7 mouse cellular contexts compared by ENCODE assay signal in genomic region chr12:10537069-10537468, GRCm38 (mm10).
DNase-seq lines count a peak whose midpoint lies in the region; ATAC-seq and TF ChIP-seq lines count a peak whose summit lies in the region.

No protein-coding gene starts in this region.

- peak; percentile 3 for DNase-seq in G1E (ENCODE audit: low spot score)
- peak; percentile 76 for DNase-seq in adrenal gland, postnatal 14 days
- peak; percentile 46 to 79 for DNase-seq in layer of hippocampus, postnatal 25 days (ENCODE audit: extremely low spot score in 1 of 2, low spot score in 1 of 2)
- peak; percentile 80 for DNase-seq in mesoderm, embryonic 11.5 days (ENCODE audit: low read depth, low spot score)

- H3K4me3 ChIP-seq in G1E (ENCODE audit: low read depth, low read length) = no peak overlapping the region
- H3K4me3 ChIP-seq in forebrain, embryonic 12.5 days (replicated peaks) = no peak overlapping the region
- no peak overlapping the region for H3K4me3 ChIP-seq in hindbrain, embryonic 15.5 days
- H3K4me3 ChIP-seq in stomach, embryonic 14.5 days (ENCODE audit: low read depth, low read length) = no peak overlapping the region

- H3K9ac ChIP-seq in forebrain, embryonic 12.5 days = no peak overlapping the region
- no peak overlapping the region for H3K9ac ChIP-seq in hindbrain, embryonic 15.5 days
- H3K9ac ChIP-seq in stomach, embryonic 14.5 days (replicated peaks; ENCODE audit: low read depth, low read length) = no peak overlapping the region

- H3K4me2 ChIP-seq in forebrain, embryonic 12.5 days = no peak overlapping the region
- no peak overlapping the region for H3K4me2 ChIP-seq in hindbrain, embryonic 15.5 days
- H3K4me2 ChIP-seq in stomach, embryonic 14.5 days (replicated peaks; ENCODE audit: low read depth, low read length) = no peak overlapping the region

- 2% methylated on average over 4 of the region's 4 CpGs for WGBS in forebrain, embryonic 12.5 days
- WGBS in hindbrain, embryonic 15.5 days = 3% methylated on average over 4 of the region's 4 CpGs
- WGBS in stomach, embryonic 14.5 days = under 1% methylated on average over 4 of the region's 4 CpGs

- no peaks in the 10 kb centered on the region for H3K36me3 ChIP-seq in G1E (replicated peaks)
- no peaks in the 10 kb centered on the region for H3K36me3 ChIP-seq in forebrain, embryonic 12.5 days (replicated peaks)
- H3K36me3 ChIP-seq in hindbrain, embryonic 15.5 days = no peaks in the 10 kb centered on the region
- H3K36me3 ChIP-seq in stomach, embryonic 14.5 days (ENCODE audit: control insufficient read depth, insufficient read depth, low read length) = no peaks in the 10 kb centered on the region

- TF ChIP-seq CTCF in G1E (IDR thresholded peaks at IDR 0.05; ENCODE audit: low read depth, low read length) = peak; percentile 63

- no peak overlapping the region for H3K27ac ChIP-seq in forebrain, embryonic 12.5 days
- H3K27ac ChIP-seq in hindbrain, embryonic 15.5 days (replicated peaks) = no peak overlapping the region
- H3K27ac ChIP-seq in stomach, embryonic 14.5 days (ENCODE audit: low read length) = no peak overlapping the region

- H3K4me1 ChIP-seq in G1E (ENCODE audit: insufficient read depth, low read depth, low read length) = no peaks in the 10 kb centered on the region
- no peaks in the 10 kb centered on the region for H3K4me1 ChIP-seq in forebrain, embryonic 12.5 days
- no peaks in the 10 kb centered on the region for H3K4me1 ChIP-seq in hindbrain, embryonic 15.5 days (replicated peaks)
- no peaks in the 10 kb centered on the region for H3K4me1 ChIP-seq in stomach, embryonic 14.5 days (ENCODE audit: control insufficient read depth, insufficient read depth, low read length)

- H3K9me3 ChIP-seq in G1E (replicated peaks) = no peaks in the 10 kb centered on the region
- H3K9me3 ChIP-seq in forebrain, embryonic 12.5 days = no peaks in the 10 kb centered on the region
- no peaks in the 10 kb centered on the region for H3K9me3 ChIP-seq in hindbrain, embryonic 15.5 days
- no peaks in the 10 kb centered on the region for H3K9me3 ChIP-seq in stomach, embryonic 14.5 days (ENCODE audit: control insufficient read depth, low read depth, low read length)

- no peaks in the 10 kb centered on the region for H3K27me3 ChIP-seq in G1E (ENCODE audit: insufficient read depth, low read length)
- H3K27me3 ChIP-seq in forebrain, embryonic 12.5 days = no peaks in the 10 kb centered on the region
- no peaks in the 10 kb centered on the region for H3K27me3 ChIP-seq in hindbrain, embryonic 15.5 days
- no peaks in the 10 kb centered on the region for H3K27me3 ChIP-seq in stomach, embryonic 14.5 days (ENCODE audit: control insufficient read depth, insufficient read depth, low read length)

- no peak for ATAC-seq in G1E (ENCODE audit: extremely low read depth, insufficient number of reproducible peaks, low FRiP score, poor library complexity, severe bottlenecking)
- ATAC-seq in forebrain, embryonic 12.5 days (ENCODE audit: low FRiP score) = peak; percentile 70; the same call in 1 of the 2 replicates
- ATAC-seq in hindbrain, embryonic 15.5 days (ENCODE audit: low FRiP score, low read depth) = peak; percentile 65; the same call in 1 of the 2 replicates
- ATAC-seq in stomach, embryonic 14.5 days (ENCODE audit: insufficient number of reproducible peaks, insufficient read depth, low FRiP score, low read depth) = 0 out of 2 replicates have a peak, but pooled peaks have one; percentile 37

Comparison
In these comparisons a context has a peak if more than half of its experiments do, and no peak if none do; other contexts are left out.
1. DNase-seq: peak in every context shown above with its lines; median percentile 80 in mesoderm, embryonic 11.5 days; 76 in adrenal gland, postnatal 14 days; 62 in layer of hippocampus, postnatal 25 days; 3 in G1E.